Mouse (Mus musculus): ENCODE data around the gene Abhd17b.
"Not testable (repeated sequence)": the region's sequence is repeated elsewhere in the genome, so short reads cannot be mapped to it uniquely, and the experiment has no call there.

Abhd17b gene

DNA sequence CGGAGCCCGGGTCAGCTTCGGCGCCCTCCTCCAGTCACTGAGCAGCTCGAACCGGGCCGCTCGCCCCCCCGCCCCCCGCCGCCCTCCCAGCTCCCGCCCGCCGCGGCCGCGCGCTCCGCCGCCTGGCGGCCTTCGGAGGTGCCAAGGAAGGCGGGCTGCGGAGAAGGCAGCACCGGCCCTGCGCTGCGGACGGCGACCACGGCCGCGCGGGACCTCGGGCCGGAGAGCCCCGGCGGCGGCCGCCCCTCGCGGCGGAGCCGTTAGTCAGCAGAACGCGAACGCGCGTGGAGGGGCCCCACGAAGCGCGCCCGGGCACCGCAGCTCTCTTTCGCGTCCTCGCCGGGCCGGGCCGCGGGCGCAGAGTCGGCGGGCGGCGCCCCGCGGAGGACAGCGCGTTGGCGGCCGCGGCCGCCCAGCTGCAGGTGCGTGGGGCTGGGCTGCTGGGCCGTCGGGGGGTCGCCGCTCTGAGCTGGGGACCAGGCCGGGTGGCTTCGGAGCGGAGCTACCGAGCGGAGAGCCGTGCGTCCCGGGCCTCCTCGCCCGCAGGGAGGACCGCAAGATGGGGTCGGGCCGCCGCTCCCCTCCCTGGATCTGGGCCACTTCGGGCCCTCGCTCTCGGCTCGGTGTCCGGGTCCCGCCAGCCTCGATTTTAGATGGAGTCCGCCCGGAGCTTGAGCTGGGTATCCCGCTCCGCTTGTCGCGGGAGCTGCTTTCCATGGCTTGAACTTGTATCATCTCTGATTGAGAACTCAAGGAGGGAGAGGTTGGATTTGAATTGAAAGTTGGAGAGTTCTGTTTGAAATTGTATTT is at the start of gene Abhd17b:
TSS of gene Abhd17b (plus strand) at position 14 of the 810 bp plus-strand sequence.
- peak; percentile 52 for DNase-seq (ENCODE audit: low read depth)

DNA sequence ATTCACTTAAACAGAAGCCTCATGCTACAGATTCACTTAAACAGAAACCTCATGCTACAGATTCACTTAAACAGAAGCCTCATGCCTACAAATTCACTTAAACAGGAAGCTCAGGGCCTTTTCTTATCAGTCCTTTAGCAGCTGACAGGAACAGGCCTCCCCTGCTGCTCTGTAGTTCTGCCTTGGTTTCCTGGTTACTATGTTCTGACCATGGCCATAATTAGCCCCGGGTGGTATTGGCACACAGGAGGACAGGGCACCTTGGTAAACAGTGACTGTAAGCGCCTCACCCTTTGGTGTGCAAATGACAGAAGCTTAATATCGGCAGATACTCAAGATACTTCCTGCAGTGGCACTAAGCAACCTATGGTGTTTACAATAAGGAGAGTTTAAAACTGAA is 49.1 kb upstream of the Abhd17b start:
- DNase-seq (ENCODE audit: low read depth) = peak; percentile 46

DNA sequence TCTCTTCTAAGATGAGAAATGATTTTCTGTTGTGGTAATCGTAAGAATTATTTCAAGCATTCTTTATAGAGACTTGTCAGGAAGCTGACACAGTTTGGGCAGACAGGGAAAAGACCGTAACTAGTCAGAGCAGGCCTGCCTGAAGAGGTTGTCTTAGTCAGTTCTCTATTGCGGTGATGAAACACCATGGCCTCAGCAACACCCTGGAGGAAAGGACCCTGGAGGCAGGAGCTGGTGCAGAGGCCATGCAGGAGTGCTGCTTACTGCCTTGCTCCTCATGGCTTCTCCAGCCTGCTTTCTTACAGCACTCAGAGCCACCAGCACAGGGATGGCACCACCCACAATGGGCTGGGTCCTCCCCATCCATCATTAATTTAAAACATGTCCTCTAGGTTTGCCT is 47.7 kb upstream of the Abhd17b start:
- no peak for DNase-seq (ENCODE audit: low read depth)

DNA sequence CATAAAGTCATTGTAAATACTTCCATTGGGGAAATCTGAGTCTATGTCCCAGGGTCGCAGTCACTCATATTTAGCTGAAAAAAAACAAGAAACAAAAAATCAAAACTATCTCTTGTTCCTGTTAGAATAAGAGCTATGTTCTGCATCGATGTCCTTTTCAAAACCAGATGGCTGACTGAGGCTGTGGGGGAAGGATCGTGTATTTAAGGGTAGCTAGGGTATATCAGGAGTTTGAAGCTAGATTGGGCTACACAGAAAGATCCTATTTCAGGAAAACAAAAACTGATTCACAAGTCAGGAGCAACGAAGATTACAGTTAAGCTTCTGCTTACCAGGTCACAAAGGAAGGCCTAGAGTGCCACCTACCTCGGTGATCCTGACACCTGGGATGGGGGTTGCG is 42.7 kb upstream of the Abhd17b start:
- DNase-seq (ENCODE audit: low read depth) = no peak

DNA sequence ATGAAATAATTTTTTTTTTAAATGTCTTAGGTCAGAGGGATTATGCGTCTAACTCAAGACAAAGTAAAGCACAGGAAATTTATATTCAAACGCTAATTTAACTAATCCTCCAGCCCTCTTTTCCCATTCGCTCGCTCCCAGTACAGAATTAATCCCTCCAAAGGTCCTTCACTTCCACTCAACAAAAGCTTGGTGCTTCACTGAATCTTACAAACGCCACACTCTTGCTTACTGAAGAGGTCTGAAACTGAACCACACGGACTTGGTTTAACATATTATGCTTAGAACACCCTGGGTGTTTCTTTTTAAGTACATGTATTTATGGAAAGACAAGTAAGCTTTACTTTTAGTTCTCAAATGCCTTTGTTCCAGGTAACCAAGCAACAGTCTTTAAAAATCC is 41.7 kb upstream of the Abhd17b start:
- DNase-seq (ENCODE audit: low read depth) = no peak

DNA sequence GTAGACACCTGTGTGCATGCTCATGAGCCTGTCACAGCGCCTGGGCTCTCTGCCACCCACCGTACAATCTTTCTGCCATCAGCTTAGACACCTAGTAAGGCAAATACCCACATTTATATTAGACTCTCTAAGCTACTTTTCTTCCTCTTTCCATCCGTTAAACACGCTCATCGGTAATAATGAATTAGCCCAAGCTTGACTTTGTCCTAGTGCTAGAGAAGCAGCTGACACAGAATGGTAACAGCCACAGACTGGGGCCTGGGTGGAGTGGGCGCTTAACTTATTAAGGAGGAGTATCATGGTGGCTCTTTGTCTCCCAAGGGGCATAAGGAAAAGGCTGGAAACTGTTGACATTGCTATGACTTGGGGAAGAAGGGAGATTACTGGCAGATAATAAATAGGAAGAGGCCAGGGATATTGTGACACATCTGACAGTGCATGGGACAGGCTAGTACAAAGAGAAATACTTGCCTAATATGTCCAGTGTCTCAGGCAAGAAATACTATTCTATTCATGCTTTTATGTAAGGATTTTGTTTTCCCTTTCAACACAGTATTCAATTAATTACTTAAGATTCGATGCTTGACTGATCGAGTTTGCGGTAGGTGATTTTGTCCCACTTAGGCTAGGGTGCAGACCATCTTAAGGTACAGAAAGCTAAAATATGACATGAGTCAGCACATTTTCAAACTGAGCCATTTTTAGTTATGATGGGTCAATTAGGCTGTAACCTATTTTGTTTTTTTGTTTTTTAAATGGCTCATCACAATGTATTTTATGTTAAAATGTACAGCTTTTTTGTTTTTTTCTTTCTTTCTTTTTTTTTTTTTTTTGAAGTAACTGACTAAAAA is 41.0 kb upstream of the Abhd17b start:
- DNase-seq (ENCODE audit: low read depth) = no peak

DNA sequence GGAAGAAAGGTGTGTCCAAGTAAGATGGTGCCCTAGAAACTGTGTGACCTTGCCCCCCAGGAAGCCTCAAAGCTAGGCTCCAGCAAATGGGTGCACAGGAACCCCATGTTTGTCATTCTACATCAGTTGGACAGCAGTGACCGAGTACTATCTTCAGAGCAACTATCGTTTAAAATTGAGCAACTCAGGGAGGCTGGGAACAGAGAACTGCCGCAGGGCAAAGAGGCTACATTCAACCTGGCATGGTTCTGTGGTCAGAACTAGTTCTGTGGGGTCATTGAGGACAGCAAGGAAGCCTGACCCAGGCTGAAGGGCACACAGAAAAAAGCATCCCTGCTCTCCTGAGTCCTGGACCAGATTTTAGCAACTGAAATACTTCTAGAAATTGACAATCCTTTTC is 37.2 kb upstream of the Abhd17b start:
- DNase-seq (ENCODE audit: low read depth) = no peak

DNA sequence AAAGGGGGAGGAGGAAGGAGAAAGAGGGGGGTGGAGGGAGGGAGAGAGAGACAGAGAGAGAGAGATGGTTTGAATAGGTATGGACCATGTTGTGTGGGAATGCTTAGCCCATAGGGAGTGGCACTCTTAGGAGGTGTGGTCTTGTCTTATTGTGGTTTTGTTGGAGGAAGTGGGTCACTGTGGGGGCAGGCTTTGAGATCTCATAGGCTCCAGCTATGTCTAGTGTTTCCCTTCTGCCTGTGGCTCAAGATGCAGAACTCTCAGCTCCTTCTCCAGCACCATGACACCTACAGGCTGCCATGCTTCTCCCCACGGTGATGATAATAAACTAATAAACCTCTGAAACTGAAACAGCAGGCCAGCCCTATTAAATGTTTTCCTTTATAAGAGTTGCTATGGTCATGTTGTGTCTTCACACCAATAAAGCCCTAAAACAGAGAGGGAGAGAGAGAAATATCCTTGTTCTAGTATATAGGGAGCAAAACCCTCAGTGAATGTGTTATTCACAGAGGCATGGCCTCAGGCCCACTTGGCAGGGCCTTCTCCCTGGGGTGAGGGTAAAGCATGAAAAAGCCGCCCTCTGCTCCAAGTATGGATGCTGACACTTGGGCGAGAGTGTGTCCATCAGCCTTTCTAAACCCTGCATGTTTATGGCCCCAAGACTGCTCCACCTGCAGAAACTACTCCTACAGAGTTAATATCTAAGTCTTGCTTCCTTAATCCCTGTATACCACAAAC is 29.4 kb upstream of the Abhd17b start:
- peak; percentile 42 for DNase-seq (ENCODE audit: low read depth)

DNA sequence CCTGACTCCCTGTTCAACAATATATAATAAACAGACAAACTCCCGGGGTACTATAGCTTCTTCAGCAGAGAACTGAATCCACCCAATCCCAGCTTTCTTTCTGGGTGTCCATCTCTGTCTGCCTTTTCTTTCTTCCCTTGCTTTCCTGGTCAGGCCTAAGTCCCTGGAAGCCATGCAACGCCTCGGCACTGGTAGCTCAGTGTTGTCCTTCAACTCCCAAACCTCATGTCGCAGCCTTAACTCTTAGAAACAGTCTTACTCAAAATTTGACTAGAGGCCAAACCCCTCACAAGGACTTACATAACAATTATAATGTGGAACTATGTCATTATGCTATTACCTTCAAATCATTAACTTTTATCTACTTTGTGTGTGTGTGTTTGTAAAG is 28.8 kb upstream of the Abhd17b start:
- no peak for DNase-seq (ENCODE audit: low read depth)

DNA sequence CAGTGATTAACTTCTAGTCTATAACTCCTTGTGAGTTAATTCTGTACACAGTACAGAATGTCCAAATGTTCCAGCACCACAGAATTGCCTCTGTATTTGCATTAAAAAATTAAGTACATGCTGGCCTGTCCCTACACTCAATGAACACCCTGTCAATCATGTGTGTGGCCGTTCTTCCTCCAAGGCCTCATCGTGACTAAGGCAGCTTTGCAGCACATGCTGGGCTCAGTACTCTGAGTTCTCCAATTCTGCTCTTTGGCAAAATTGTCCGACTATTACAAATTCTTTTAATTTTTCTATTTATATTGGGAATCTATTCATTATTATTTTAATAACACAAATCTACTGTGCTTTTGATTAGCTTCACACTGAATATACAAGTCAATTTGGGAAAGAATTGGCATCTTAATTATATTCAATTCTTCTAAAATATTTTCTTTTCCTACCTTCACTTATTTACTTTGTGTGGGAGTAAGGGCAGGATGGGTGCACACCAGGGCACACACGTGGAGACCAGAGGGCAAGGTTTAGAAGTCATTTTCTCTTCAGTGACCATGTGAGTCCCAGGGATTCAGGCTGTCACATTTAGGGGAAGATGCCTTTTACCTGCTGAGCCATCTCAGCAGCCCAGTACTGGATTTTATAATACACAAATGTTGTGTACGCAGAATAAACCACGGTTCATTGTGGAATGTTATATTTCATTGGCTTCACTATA is 26.6 kb upstream of the Abhd17b start:
- DNase-seq (ENCODE audit: low read depth) = no peak

DNA sequence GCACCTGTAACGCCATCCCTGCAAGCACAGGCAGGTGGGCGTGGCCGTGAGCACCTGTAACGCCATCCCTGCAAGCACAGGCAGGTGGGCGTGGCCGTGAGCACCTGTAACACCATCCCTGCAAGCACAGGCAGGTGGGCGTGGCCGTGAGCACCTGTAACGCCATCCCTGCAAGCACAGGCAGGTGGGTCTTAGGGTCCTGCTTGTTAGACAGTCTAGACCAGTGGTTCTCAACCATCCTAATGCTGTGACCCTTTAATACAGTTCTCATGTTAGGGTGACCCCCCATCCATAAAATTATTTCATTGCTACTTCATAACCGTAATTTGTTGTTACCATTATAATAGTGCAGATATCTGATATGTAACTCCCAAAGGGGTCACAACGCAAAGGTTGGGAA is 24.5 kb upstream of the Abhd17b start:
- DNase-seq (ENCODE audit: low read depth) = not testable (repeated sequence)

DNA sequence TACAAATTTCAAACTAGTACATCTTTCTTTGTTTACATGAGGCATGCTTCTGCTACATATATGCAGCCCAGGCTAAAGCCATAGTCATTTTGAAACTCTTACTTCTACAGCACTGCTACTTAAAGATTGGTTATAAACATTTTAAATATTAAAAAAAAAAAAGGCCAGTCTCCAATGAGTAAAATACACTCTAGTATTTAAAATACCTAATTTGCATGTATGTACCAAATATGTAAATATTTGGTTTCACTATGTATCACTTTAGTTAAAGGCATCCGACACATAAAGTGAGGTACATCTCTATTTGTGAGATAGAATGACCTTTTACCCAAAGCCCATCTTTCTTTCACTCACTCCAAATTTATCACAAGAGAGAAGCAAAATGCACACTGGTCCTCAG is 24.0 kb upstream of the Abhd17b start:
- DNase-seq (ENCODE audit: low read depth) = peak; percentile 43

DNA sequence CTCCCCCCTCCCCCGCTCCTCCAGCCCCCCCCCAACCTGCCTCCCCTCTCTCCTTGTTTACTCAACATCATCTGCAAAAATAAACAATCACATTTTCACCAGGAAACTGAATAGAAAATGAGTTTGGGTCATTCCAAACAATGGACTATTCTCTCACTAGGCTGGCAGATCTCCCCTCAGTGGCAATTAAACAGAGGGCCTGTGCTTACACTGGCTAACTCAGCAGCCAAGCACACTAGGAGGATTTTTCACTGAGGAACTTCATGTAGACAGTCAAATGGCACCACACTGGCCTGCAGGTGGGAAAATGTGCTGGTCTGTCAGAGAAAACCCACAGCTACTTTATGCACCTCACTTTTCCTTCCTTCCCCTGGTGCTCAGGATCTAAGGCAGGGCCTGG is 23.5 kb upstream of the Abhd17b start:
- no peak for DNase-seq (ENCODE audit: low read depth)

DNA sequence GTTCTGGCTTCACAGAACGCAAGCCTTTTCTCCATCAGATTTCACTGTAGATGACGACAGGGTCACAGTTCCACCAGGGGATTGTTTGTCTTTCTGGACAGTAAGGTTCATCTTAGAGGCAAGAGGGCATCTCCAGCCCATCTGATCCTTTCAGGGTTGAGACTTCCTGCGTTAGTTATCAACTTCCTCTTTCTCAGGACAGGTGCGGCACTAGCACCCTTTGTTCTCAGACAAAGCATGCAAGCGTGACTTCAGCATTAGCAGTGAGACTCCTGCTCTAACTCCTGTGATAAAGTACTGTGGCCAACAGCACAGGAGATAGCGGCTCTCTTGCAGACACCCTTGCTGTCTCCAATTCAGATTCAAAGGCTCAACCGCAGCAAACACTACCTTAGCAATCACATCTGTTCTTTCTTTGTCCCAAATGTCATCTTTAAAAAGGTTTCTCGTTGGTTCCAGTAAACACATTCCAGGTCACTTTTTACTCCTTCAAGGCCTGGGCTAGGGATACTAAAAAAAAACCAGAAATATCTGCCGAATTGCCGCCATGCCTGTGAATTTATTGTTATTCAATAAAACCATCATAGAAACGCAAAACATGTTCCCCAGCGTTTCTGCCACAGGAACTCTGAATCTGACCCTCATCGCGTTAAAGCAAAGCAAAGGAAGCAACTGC is 22.2 kb upstream of the Abhd17b start:
- peak; percentile 61 for DNase-seq (ENCODE audit: low read depth)

DNA sequence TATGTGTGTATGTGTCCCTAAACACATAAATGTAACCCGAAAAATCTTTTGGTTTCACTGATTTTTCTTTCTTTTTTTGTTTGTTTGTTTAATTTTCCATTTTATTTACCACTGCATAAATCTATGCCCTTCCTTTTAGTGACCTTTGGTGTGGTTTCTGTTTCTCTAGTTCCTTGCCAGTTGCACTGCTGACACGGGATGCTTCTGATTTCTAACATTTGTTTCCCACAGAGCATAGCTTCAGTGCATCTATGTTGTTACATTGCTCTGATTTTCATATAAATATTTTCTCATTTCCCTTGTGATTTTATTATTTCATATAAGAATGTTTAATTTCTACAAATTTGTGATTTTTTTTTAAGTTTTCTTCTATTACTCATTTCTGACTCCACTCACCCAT is 17.6 kb upstream of the Abhd17b start:
- DNase-seq (ENCODE audit: low read depth) = no peak

DNA sequence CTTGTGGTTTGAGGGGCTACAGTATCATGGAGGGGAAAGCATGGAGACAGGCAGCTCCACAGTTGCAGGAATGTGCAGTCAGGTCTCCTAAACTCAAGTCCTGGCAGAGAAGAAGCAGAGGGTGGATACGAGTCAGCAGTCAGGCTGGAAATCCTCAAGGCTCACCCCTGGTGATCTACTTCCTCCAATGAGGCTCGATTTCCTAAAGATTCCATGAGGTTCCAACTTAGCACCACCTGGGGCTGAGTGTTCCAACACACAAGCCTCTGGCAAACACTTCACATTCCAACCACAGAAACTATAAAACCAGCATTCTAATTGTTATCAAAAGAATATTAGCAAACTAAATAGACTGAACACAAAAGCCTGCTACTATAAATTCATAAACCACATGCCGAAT is 16.1 kb upstream of the Abhd17b start:
- no peak for DNase-seq (ENCODE audit: low read depth)

DNA sequence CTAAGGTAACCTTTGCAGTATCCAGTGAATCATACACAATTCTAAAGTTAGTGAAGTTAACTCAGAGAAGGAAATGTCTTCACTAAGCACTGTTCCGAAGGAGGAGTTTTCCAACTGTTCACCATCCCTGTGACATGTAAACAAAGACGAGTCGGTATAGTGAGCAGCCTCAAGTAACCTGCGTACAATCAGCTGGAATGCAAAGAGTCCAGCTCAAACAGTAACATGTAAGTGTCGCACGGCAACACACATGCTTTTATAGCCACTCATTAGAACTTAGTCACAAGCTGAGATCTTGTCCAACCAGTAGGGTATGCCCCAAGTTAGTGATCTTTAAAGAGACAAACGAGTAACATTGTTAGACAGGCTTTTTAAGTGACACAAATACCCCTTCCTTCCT is 15.3 kb upstream of the Abhd17b start:
- no peak for DNase-seq (ENCODE audit: low read depth)

DNA sequence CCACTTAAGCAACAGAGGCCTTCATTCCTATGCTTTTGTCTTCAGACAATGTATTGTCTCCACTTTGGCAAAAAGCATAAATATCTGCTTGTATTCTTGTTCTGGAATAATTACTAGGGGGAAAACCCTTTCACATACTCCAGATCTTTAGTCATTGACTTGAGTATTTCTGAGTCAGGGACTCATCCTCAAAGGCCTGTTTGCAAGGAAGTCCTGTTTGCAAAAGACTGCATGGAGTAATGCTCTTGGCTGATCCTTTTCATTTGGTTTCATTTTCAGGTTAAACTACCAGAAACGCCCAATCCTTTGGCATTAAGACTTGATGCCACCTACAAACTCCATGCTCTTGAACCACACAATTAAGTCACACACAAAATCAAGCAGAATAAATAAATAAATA is 9.1 kb upstream of the Abhd17b start:
- peak; percentile 39 for DNase-seq (ENCODE audit: low read depth)

DNA sequence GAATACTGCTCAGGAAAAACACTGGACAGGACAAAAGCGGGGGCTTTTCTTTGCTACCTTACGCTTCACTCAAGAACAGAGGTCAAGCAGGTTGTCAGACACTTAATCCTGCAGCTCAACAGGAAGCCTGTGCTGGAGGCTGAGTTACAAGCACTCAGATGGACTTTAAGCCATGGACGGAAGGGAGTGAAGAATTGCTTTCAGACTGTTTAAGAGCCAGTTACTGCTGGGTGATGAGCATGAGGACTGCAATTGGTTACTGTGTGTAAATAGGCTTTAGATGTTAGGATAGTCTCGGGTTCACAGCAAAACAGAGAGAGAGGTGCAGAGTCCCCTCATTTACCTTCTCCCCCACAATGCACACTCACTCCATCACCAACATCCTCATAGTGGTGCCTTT is 7.7 kb upstream of the Abhd17b start:
- no peak for DNase-seq (ENCODE audit: low read depth)

DNA sequence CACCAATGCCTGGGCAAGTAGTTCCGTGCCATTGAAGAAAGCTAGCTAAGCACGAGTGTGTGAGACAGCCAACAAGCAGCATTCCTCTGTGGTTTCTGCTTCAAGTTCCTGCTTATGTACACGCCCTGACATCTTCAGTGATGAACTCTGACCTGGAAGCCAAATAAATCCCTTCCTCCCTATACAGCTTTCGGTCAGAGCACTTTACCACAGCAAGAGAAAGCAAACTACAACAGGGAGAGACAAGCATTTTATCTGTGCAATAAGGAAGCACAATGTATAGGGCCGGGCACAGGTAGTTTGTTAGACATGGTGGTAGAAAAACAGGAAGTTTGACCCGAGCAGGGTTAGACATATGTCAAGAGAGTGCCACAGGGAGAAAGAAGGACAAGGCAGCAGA is 6.8 kb upstream of the Abhd17b start:
- DNase-seq (ENCODE audit: low read depth) = peak; percentile 60

DNA sequence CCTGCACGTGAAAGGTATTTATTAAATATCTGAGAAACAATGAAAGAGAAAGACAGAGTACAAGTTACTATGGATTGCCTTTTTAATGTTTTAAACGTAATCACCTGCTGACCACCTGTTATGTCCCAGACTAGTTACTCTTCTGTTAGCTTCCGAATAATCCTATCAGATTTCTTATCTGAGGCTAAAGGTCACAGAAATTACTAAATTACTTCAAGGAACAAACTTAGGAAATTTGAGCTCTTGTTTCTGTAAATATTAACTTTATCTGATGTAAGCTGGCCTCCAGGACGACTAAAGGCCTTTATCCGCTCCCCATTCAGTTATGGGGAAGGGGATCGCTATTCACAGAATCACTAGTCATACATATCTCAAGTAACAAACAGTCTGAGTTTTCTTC is 1.3 kb upstream of the Abhd17b start:
- no peak for DNase-seq (ENCODE audit: low read depth)

Measured in induced T-regulatory cell, adult 2 months (primary cell).